9 mouse cellular contexts compared by ENCODE assay signal in the genomic region with DNA sequence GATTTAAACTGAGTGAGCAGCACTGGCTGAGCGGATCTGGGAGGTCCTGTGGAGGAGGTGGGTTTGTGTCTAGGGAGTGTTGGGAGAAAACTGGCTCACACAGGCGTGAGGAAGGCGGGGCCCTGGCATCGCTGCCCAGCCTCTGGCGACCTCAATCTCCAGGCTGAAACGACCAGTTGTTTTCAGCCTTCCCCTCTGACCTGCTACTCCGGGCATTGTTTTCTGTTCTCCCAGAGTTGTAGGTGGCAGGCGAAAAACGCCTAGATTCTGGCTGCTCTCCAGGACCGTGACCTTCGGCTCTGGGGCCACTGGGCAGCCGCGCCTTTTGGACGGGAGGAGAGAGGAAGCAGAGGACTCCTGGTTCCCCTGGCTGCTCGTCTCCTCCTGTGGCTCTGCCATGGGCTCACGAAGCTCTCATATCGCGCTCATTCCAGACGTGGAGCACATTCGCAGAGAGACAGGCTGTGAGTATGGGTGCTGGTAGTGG. TPM values are rescaled to one million over a fixed set of nuclear protein-coding genes. Genes with fewer than 3 reads are reported as not detected.
A peak's percentile ranks its signal among the peaks of the same experiment; 100 is the strongest.
DNase-seq lines count a peak whose midpoint lies in the region; ATAC-seq lines count a peak whose summit lies in the region.
"Had no signal": no experiment of that assay in that cellular context is flagged by ENCODE, and none has a peak within 500 bp of the region (broad histone marks: within the 10 kb centered on the region; RNA-seq: fewer than 3 reads in every experiment).

TSS of gene Chp2 (plus strand) at position 182 of the 487 bp plus-strand sequence.

- peak within 1 kb of the TSS; percentile 40 for H3K4me2 ChIP-seq in embryonic facial prominence, embryonic 15.5 days (replicated peaks)
- peak within 1 kb of the TSS; percentile 59 for H3K4me2 ChIP-seq in heart, embryonic 16.5 days (ENCODE audit: low read depth, low read length)
- peak within 1 kb of the TSS; percentile 19 for H3K4me2 ChIP-seq in stomach, embryonic 14.5 days (replicated peaks; ENCODE audit: low read depth, low read length)

- H3K36me3 ChIP-seq in embryonic facial prominence, embryonic 15.5 days, result no peaks in the 10 kb centered on the region
- H3K36me3 ChIP-seq in heart, embryonic 16.5 days (ENCODE audit: control insufficient read depth, insufficient read depth), result no peaks in the 10 kb centered on the region
- H3K36me3 ChIP-seq in stomach, embryonic 14.5 days (ENCODE audit: control insufficient read depth, insufficient read depth, low read length), result no peaks in the 10 kb centered on the region
- H3K36me3 ChIP-seq: G1E had no signal

- H3K4me1 ChIP-seq in embryonic facial prominence, embryonic 15.5 days, result no peaks in the 10 kb centered on the region
- 0 out of 2 replicates have a peak, but pooled peaks cover 3% of the 10 kb centered on the region for H3K4me1 ChIP-seq in heart, embryonic 16.5 days (ENCODE audit: control insufficient read depth, insufficient read depth, low read length)
- peaks cover 7% of the 10 kb centered on the region; the same call in 1 of the 2 replicates for H3K4me1 ChIP-seq in stomach, embryonic 14.5 days (ENCODE audit: control insufficient read depth, insufficient read depth, low read length)

- no peaks in the 10 kb centered on the region for H3K9me3 ChIP-seq in embryonic facial prominence, embryonic 15.5 days (replicated peaks)
- H3K9me3 ChIP-seq in heart, embryonic 16.5 days (replicated peaks; ENCODE audit: control insufficient read depth, low read length), result peaks cover 5% of the 10 kb centered on the region; the same call in 1 of the 2 replicates
- H3K9me3 ChIP-seq in stomach, embryonic 14.5 days (ENCODE audit: control insufficient read depth, low read depth, low read length), result no peaks in the 10 kb centered on the region

- WGBS in embryonic facial prominence, embryonic 15.5 days, result 20% methylated on average over 20 of the region's 20 CpGs
- 11% methylated on average over 20 of the region's 20 CpGs for WGBS in heart, embryonic 16.5 days
- 25% methylated on average over 20 of the region's 20 CpGs for WGBS in stomach, embryonic 14.5 days

- 0 out of 2 replicates have a peak, but pooled peaks have one; percentile 34 for ATAC-seq in embryonic facial prominence, embryonic 15.5 days (ENCODE audit: insufficient number of reproducible peaks, low FRiP score, low TSS enrichment, low read depth)
- ATAC-seq in heart, embryonic 16.5 days (replicated peaks; ENCODE audit: extremely low read depth, insufficient read depth, low FRiP score), result no peak
- no peak; the same call in 1 of the 2 replicates for ATAC-seq in stomach, embryonic 14.5 days (ENCODE audit: insufficient number of reproducible peaks, insufficient read depth, low FRiP score, low read depth)
- no peak for ATAC-seq in cerebellum, adult (ENCODE audit: insufficient number of reproducible peaks, low FRiP score, low TSS enrichment)

- H3K27ac ChIP-seq in embryonic facial prominence, embryonic 15.5 days (replicated peaks), result no peak within 1 kb of the TSS
- no peak within 1 kb of the TSS for H3K27ac ChIP-seq in heart, embryonic 16.5 days (ENCODE audit: low read length)
- no peak within 1 kb of the TSS for H3K27ac ChIP-seq in stomach, embryonic 14.5 days (ENCODE audit: low read length)

- peak within 1 kb of the TSS; percentile 21; the same call in 1 of the 2 replicates for H3K4me3 ChIP-seq in embryonic facial prominence, embryonic 15.5 days (replicated peaks)
- H3K4me3 ChIP-seq in heart, embryonic 16.5 days (ENCODE audit: low read length), result peak within 1 kb of the TSS; percentile 34
- H3K4me3 ChIP-seq in stomach, embryonic 14.5 days (ENCODE audit: low read depth, low read length), result peak within 1 kb of the TSS; percentile 9; the same call in 1 of the 2 replicates

- H3K9ac ChIP-seq in embryonic facial prominence, embryonic 15.5 days, result no peak within 1 kb of the TSS
- H3K9ac ChIP-seq in heart, embryonic 16.5 days (ENCODE audit: low read length), result no peak within 1 kb of the TSS
- no peak within 1 kb of the TSS for H3K9ac ChIP-seq in stomach, embryonic 14.5 days (replicated peaks; ENCODE audit: low read depth, low read length)

- peaks cover 15% of the 10 kb centered on the region; the same call in 1 of the 2 replicates for H3K27me3 ChIP-seq in embryonic facial prominence, embryonic 15.5 days
- peaks cover 6% of the 10 kb centered on the region for H3K27me3 ChIP-seq in heart, embryonic 16.5 days (ENCODE audit: control insufficient read depth, insufficient read depth, low read length)
- H3K27me3 ChIP-seq in stomach, embryonic 14.5 days (ENCODE audit: control insufficient read depth, insufficient read depth, low read length), result no peaks in the 10 kb centered on the region

- DNase-seq in adipocyte (ENCODE audit: low spot score), result peak; percentile 55
- DNase-seq in kidney, postnatal 10 days, result peak; percentile 35
- peak; percentile 29 for DNase-seq in lung, postnatal 14 days
- DNase-seq in frontal cortex, adult 2 months (ENCODE audit: extremely low spot score in 1 of 2, low spot score in 1 of 2), result no peak

RNA-seq across cellular contexts. Expression of gene Chp2, which starts in this region (rescaled TPM):
- polyA plus RNA-seq in embryonic facial prominence, embryonic 15.5 days (2015; fragmentation: Nextera tagmentation; extraction: Ambion mirVana), result 0.69 and 0.85 TPM in 2 replicates
- polyA plus RNA-seq in heart, embryonic 16.5 days (2015; fragmentation: Nextera tagmentation; extraction: Ambion mirVana), result 0.32 and 0.66 TPM in 2 replicates
- polyA plus RNA-seq in stomach, embryonic 14.5 days (2014; fragmentation: Nextera tagmentation; extraction: Ambion mirVana), result not detected in 2 replicates
- polyA plus RNA-seq in frontal cortex, adult 2 months (2012; rRNA removed), result 2.2 and 2.7 TPM in 2 replicates
- polyA plus RNA-seq: G1E had no signal

Comparison
In these comparisons a context has a peak if more than half of its experiments do, and no peak if none do; other contexts are left out.
1. Peak in ATAC-seq, H3K4me3 ChIP-seq and H3K4me2 ChIP-seq in embryonic facial prominence, embryonic 15.5 days; RNA of the gene not detected or under 1 TPM.
2. DNase-seq: peak in adipocyte (single experiment), kidney, postnatal 10 days (single experiment) and lung, postnatal 14 days (single experiment); none in frontal cortex, adult 2 months (0 of 2).
3. Peak in every context shown above with its lines, with median percentiles within 50 percentile points of each other: H3K4me2 ChIP-seq and H3K4me3 ChIP-seq.